Mouse (Mus musculus): ENCODE measurements around the gene Tmem208.

GRCm38 (mm10) chr8:105326968-105327367 is 814 bp downstream of the Tmem208 start:
- no peak for TF ChIP-seq CTCF (IDR thresholded peaks at IDR 0.05; ENCODE audit: low read depth)
- no peak for TF ChIP-seq EP300 (optimal IDR thresholded peaks at IDR 0.05)

Measured in stomach, postnatal 0 days (tissue).